Mouse (Mus musculus) hindbrain, postnatal 0 days (tissue): Measurements from ENCODE around the gene Dck. TPM values are rescaled to one million over a fixed set of nuclear protein-coding genes. Genes with fewer than 3 reads are reported as not detected.

Source experiments
- ATAC-seq: fragments of 200-750 bp; cut with Nextera tagmentation; 2 replicates; pipeline ENCODE4 v1.8.0; 2017; ENCODE audit warnings: mild to moderate bottlenecking, moderate TSS enrichment, moderate library complexity
- DNase-seq: peaks from one replicate; pipeline ENCODE4 v3.0.0-alpha.2; 2015; ENCODE audit warnings: low spot score
- H3K27ac ChIP-seq: fragments of 300-500 bp; sonication (generic); 2 replicates; pipeline ENCODE4 v1.5.1; 2014; ENCODE audit warnings: mild to moderate bottlenecking
- H3K27me3 ChIP-seq: fragments of 300-500 bp; sonication (generic); 2 replicates; pipeline ENCODE4 v1.6.1; 2014; ENCODE audit warnings: low read length, mixed read lengths; ENCODE audit not compliant: insufficient read depth
- H3K36me3 ChIP-seq: fragments of 300-500 bp; sonication (generic); 2 replicates; pipeline ENCODE4 v1.6.1; 2014; ENCODE audit warnings: low read length, mixed read lengths; ENCODE audit not compliant: insufficient read depth
- H3K4me1 ChIP-seq: fragments of 300-500 bp; sonication (generic); 2 replicates; pipeline ENCODE4 v1.6.1; 2014; ENCODE audit warnings: antibody characterized with exemption, low read length, mixed read lengths; ENCODE audit not compliant: insufficient read depth
- H3K4me2 ChIP-seq: fragments of 300-500 bp; sonication (generic); 2 replicates; pipeline ENCODE4 v1.6.1; 2014; ENCODE audit warnings: low read depth, mild to moderate bottlenecking, low read length, moderate library complexity, mixed read lengths
- H3K4me3 ChIP-seq: fragments of 300-500 bp; sonication (generic); 2 replicates; pipeline ENCODE4 v1.5.1; 2014; ENCODE audit warnings: low read length
- H3K9ac ChIP-seq: fragments of 300-500 bp; sonication (generic); replicated peaks from 2 replicates; pipeline ENCODE4 v1.6.1; 2014; ENCODE audit warnings: mild to moderate bottlenecking, low read length, moderate library complexity, mixed read lengths
- H3K9me3 ChIP-seq: fragments of 300-500 bp; sonication (generic); 2 replicates; pipeline ENCODE4 v1.6.1; 2016; ENCODE audit warnings: low read length, mixed read lengths
- CTCF ChIP-seq: IDR thresholded peaks from 2 replicates; pipeline ENCODE4 v1.5.1; 2016; ENCODE audit warnings: antibody characterized with exemption, control low read depth, low read depth
- WGBS: fragments of 180-500 bp; shearing (Covaris S2); extraction: QIAGEN DNeasy Blood & Tissue Kit; methylation state at CpG from one replicate; pipeline ENCODE4 v1.1.7; 2014; 5-methylcytosine and 5-hydroxymethylcytosine counted together
- polyA plus RNA-seq: library from polyadenylated mRNA; unstranded; fragments of >200 nt; fragmentation: Nextera tagmentation; extraction: Ambion mirVana; gene quantifications from 2 replicates; pipeline ENCODE4 v1.2.1, GENCODE M21; 2015
- total RNA-seq: library from RNA; depleted of rRNA; stranded (reverse); fragments of >200 nt; gene quantifications from 2 replicates; pipeline ENCODE4 v1.2.3, GENCODE M21; 2014

Dck gene
- total and polyA plus RNA-seq, 2 experiments from 2014 or later: 22.3 to 29.7 TPM

- WGBS: under 1% methylated on average over 23 of the region's 23 CpGs
- DNase-seq: no peak
- peak; percentile 53 for ATAC-seq
- TF ChIP-seq CTCF: no peak
- Histone ChIP-seq H3K27me3 (no peaks in the 10 kb centered on the region), H3K9ac (peak overlapping the region; percentile 73), H3K27ac (peak overlapping the region; percentile 84), H3K4me3 (peak overlapping the region; percentile 68), H3K4me2 (peak overlapping the region; percentile 64), H3K4me1 (no peaks in the 10 kb centered on the region), H3K36me3 (no peaks in the 10 kb centered on the region; the same call in 1 of the 2 replicates), H3K9me3 (no peaks in the 10 kb centered on the region)
These were observed 288 bp upstream of the Dck start for GRCm38 (mm10) chr5:88764430-88764986.

DNA sequence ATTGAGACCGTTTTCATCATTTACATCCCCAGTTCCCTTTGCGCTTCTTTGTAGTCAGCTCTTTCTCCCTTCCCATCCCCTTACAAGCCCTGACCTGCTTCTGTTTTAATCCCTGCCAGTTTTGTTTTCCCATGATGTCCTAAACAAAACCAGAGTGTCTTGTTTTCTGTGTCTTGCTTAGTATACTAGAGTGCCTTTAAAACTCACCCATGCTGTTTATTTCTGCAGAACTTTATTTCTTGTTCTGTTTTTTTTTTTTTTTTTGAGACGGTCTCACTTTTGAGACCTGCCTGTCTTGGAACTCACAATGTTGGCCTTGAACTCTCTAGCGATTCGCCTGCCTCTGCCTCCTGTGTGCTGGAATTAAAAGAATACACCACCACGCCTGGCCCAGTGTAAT lies 791 bp downstream of the Dck start:
- peak overlapping the region; percentile 73 for H3K9ac ChIP-seq
- peak overlapping the region; percentile 68 for H3K4me3 ChIP-seq
- no peak for TF ChIP-seq CTCF
- H3K4me2 ChIP-seq: peak overlapping the region; percentile 64
- H3K27ac ChIP-seq: peak overlapping the region; percentile 84
- H3K9me3 ChIP-seq: no peaks in the 10 kb centered on the region
- DNase-seq (no peak), ATAC-seq (no peak)
- H3K27me3 ChIP-seq: no peaks in the 10 kb centered on the region
- no peaks in the 10 kb centered on the region for H3K4me1 ChIP-seq
- H3K36me3 ChIP-seq: no peaks in the 10 kb centered on the region; the same call in 1 of the 2 replicates
- WGBS: 7% methylated on average over 6 of the region's 6 CpGs

DNA sequence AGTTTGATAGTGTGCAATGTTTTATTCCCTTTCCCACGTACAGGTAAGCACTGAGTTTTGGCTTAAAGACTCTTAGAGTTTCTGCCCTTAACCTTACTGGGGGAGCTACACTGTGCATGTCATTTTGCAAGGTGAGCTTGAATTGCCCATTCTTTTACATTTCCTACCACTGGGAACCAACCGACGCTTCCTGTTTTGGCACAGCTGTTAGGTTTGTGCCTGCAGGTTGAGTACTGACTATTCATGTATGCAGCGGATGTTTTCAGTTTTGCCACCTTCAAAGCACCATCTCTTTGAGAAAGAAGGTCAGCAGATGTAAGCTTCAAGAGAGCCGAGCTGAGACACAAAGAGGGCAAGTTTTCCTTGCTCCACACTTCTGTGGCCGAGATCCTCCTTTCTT lies 1.3 kb downstream of the Dck start:
- H3K27ac ChIP-seq: no peak overlapping the region
- no peaks in the 10 kb centered on the region; the same call in 1 of the 2 replicates for H3K36me3 ChIP-seq
- H3K9ac ChIP-seq: 0 out of 2 replicates have a peak overlapping the region, but pooled peaks have one; percentile 5
- no peaks in the 10 kb centered on the region for H3K27me3 ChIP-seq
- H3K4me2 ChIP-seq: peak overlapping the region; percentile 64
- TF ChIP-seq CTCF: no peak
- no peaks in the 10 kb centered on the region for H3K4me1 ChIP-seq
- ATAC-seq (no peak), DNase-seq (peak; percentile 4)
- WGBS: 41% methylated on average over 6 of the region's 6 CpGs
- H3K9me3 ChIP-seq: no peaks in the 10 kb centered on the region
- peak overlapping the region; percentile 68 for H3K4me3 ChIP-seq

DNA sequence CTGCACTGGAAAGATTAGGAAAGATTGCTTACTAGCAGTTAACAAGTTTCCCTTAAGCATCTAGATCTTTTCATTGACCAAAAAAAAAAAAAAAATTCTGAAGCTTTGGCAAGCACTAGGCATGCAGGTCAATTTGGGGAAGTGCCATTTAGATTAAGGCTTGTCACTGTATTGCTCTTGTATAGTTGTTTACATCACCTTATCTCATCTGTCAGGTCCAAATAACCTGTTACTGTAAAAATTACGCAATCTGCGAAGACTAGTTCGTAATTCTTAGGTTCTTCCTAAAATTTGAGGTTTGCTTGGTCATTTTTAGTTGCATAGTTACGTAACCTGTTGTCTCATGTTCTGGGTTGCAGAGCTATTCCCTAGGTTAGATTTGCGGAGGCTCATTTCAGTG lies 2.1 kb downstream of the Dck start:
- DNase-seq (no peak), ATAC-seq (no peak)
- Histone ChIP-seq H3K4me3 (no peak overlapping the region), H3K4me2 (no peak overlapping the region), H3K27ac (no peak overlapping the region), H3K9me3 (no peaks in the 10 kb centered on the region), H3K4me1 (no peaks in the 10 kb centered on the region), H3K36me3 (no peaks in the 10 kb centered on the region; the same call in 1 of the 2 replicates), H3K27me3 (no peaks in the 10 kb centered on the region), H3K9ac (no peak overlapping the region)
- no peak for TF ChIP-seq CTCF
- WGBS: 94% methylated on average over 5 of the region's 5 CpGs

DNA sequence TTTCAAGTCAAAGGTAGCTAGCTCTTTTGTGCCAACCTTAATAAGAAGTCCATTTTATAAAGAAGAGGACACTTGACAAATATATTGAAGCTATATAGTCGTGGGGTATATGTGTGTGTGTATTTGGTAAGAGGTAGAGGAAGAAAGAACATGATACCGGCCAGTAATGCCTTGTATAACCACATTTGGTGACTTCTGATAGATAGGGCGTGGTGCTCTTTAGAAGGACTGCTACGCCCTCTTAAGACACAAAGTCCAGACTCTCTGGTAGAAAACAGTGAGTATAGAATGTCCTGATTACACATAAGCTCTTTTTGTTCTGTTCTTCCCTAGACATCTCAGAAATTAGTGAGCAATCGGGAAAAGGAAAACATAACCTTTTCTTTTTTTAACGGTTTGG lies 3.4 kb downstream of the Dck start:
- Histone ChIP-seq H3K4me3 (no peak overlapping the region), H3K36me3 (peaks cover 6% of the 10 kb centered on the region), H3K9ac (no peak overlapping the region), H3K27ac (no peak overlapping the region), H3K27me3 (no peaks in the 10 kb centered on the region), H3K4me1 (no peaks in the 10 kb centered on the region), H3K4me2 (no peak overlapping the region), H3K9me3 (no peaks in the 10 kb centered on the region)
- no peak for TF ChIP-seq CTCF
- DNase-seq (no peak), ATAC-seq (no peak)
- WGBS: 88% methylated on average over 6 of the region's 6 CpGs

DNA sequence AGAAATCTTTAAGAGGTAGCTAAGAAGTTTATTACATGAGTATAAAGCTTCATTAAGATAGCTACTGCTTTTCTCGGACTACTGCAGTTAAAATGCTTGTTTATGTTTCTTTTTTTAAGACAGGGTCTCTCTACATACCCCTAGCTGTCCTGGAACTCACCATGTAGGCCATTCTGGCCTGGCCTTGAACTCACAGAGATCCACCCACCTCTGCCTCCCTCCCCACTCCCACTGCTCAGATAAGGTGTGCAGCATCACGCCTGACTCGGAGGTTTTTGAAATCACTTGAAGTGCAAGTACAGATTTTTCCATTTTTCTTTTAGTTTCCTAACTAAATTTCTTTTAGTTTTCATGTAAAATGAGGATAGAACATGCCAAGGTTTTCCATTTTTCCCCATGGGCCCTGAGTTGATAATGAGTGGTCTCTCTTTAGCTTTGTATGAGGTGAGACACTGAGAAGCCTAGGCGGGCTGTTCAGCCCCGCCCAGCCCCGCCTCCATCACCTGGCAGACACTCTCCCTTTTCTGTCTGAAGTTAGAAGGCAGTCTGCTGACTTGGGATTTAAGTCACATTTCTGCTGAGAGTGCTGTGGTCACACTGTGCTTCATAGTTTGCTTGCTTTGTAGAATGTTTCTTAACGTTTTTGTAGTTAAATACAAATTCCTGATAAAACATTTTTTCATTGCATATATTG lies 17.4 kb downstream of the Dck start:
- no peak overlapping the region for H3K4me3 ChIP-seq
- 88% methylated on average over 7 of the region's 7 CpGs for WGBS
- ATAC-seq (no peak), DNase-seq (no peak)
- no peaks in the 10 kb centered on the region for H3K9me3 ChIP-seq
- no peak overlapping the region for H3K9ac ChIP-seq
- H3K4me1 ChIP-seq: no peaks in the 10 kb centered on the region
- no peaks in the 10 kb centered on the region for H3K27me3 ChIP-seq
- TF ChIP-seq CTCF: no peak
- no peak overlapping the region for H3K27ac ChIP-seq
- H3K36me3 ChIP-seq: peaks cover 28% of the 10 kb centered on the region; the same call in 1 of the 2 replicates
- H3K4me2 ChIP-seq: no peak overlapping the region

DNA sequence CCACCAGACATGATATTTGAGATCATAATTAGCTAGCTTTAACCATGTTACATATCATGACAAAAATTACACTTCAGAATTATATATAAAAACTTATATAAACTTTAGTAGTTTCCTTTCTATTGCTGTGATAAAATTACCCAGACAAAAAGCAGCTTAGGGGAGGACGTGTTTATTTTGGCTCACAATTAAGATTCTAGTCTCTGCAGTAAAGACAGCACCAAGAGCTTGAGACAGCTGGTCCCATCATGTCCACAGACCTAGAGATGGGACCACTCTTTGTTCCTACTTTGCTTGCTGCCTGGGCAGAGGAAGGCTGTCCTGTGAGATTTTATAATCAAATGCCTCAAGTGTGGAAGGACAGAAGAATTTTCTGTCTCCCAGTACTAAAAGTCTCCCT lies 20.3 kb downstream of the Dck start:
- Histone ChIP-seq H3K27ac (no peak overlapping the region), H3K4me2 (no peak overlapping the region), H3K9me3 (no peaks in the 10 kb centered on the region), H3K27me3 (no peaks in the 10 kb centered on the region), H3K36me3 (peaks cover 21% of the 10 kb centered on the region; the same call in 1 of the 2 replicates), H3K4me1 (no peaks in the 10 kb centered on the region), H3K4me3 (no peak overlapping the region), H3K9ac (no peak overlapping the region)
- no peak for ATAC-seq
- no peak for DNase-seq
- WGBS: 82% methylated on average over 1 of the region's 1 CpGs
- TF ChIP-seq CTCF: no peak
